Mouse (Mus musculus) effector memory CD4-positive, alpha-beta T cell, adult 5 months (primary cell): ENCODE results near the gene Bpifa1. TPM values are rescaled to one million over a fixed set of nuclear protein-coding genes. Genes with fewer than 3 reads are reported as not detected.

Source experiments
- polyA plus RNA-seq: library from polyadenylated mRNA; unstranded; fragments of 100-300 nt; shearing (Covaris generic); gene quantifications from one replicate; pipeline ENCODE4 v1.2.1, GENCODE M21; 2017

Bpifa1 gene
- not detected for polyA plus RNA-seq

DNA sequence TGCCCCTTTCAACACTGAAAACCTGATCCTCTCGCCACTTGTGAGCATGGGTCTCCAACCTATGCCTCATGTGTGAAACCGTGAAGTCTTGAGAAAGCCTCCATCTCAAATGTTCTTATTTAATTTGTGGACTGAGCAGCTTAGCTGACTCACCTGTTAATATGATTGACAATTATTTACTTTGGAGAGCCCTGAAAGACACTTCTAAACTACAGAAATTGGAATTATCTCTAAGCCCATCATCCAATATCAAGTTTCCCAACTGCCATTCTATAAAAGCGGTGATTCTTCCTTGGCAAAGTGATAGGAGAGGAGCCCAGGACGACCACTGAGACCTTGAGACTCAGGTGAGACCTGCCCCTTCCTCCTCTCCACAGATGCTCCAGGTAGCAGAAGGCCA lies at the start of gene Bpifa1:
Bpifa1 (plus strand) TSS at position 301 of the 400 bp plus-strand sequence.

DNA sequence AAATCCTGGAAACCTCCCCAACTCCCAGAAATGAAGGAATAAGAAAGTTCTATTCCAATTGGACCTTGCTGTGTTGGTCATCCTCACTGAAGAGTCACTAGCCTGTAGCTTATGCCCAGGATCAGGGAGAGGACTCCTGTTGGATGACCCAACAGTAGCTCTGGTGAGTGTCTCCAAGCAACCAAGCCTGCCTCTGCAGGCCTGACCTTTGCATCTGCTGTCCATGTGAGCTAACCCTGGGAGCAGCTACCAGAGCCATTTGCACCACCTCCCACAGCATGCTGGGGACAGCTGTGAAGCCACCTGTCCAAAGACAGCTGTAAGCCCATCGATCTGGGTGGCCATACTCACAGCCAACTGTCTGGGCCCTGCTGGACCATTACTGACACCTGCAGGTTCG lies 12.6 kb upstream of the Bpifa1 start, which contains the start of gene Bpifa3:
Bpifa3 (plus strand) TSS at position 217 of the 400 bp plus-strand sequence.

DNA sequence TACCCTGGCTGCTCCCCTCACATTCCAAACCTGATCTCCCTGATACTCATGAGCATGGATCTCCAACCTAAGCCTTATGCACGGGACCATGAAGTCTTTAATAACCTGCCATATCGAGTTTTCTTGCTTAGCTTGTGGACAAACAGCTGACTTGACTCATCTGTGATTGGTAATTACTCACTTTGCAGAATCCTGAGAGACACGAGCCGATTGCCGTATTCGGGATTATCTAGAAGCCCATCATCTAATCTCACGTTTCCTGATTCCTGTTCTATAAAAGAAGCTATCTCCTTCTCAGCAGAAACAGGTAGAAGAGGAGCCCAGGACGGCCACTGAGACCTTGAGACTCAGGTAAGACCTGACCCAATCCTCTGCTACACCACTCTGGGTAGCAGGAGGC lies 19.6 kb downstream of the Bpifa1 start, which contains the start of gene Bpifa5:
Bpifa5 (plus strand) TSS at position 301 of the 400 bp plus-strand sequence.

DNA sequence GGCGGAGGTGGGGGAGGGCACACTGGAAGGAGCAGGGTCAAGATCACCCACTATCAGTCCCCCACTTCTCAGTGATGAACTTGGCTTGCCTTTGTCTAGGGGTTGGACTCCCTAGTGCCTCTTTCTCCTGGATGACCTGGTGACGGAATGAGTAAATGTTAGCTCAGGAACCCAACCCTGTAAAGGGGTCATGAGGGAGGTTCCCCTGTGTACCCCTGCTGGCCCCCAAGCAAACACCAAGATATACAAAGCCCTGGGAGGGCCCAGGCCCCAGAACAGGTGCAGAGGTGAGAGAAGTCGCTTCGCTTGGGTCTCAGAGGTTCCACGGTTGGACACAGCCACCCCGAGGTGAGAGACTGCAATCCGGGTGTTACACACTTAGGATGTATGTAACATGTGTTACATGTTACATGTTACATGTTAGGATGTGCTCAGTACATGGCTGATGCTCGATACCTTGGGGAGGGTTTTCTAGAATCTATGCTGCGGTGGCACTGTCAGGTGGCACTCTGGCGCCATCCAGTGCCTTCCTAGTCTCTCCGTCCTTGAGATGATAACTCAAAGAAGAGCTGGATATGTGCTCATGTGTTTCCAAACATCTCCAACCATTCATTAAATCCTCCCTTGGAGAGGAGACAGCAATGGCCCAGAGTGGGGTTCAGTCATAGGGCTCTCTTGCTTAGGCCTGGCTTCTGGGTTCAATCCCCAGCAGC lies 48.0 kb downstream of the Bpifa1 start, which contains the start of gene Bpifb1:
Bpifb1 (plus strand) TSS at position 273 of the 713 bp plus-strand sequence.

Other genes starting within 250 kb of the Bpifa1 start
- gene Bpifb6, start 242.5 kb upstream of the Bpifa1 start, polyA plus RNA-seq: not detected
- not detected for gene Bpifb3, start 224.7 kb upstream of the Bpifa1 start, polyA plus RNA-seq
- gene Bpifb4, start 204.7 kb upstream of the Bpifa1 start, polyA plus RNA-seq: not detected
- not detected for gene Bpifa6, start 167.9 kb upstream of the Bpifa1 start, polyA plus RNA-seq
- not detected for gene Bpifa2, start 134.6 kb upstream of the Bpifa1 start, polyA plus RNA-seq
- not detected for gene Bpifa3, start 12.5 kb upstream of the Bpifa1 start, polyA plus RNA-seq
- not detected for gene Bpifa5, start 19.7 kb downstream of the Bpifa1 start, polyA plus RNA-seq
- gene Bpifb1, start 47.9 kb downstream of the Bpifa1 start, polyA plus RNA-seq: not detected
- gene Bpifb5, start 80.9 kb downstream of the Bpifa1 start, polyA plus RNA-seq: not detected
- gene Bpifb9a, start 115.0 kb downstream of the Bpifa1 start, polyA plus RNA-seq: not detected
- not detected for gene Bpifb9b, start 164.3 kb downstream of the Bpifa1 start, polyA plus RNA-seq
- gene Cdk5rap1, start 230.1 kb downstream of the Bpifa1 start, polyA plus RNA-seq: 12.8 TPM